Mouse (Mus musculus): ENCODE results near the gene Polr1a. TPM values are rescaled to one million over a fixed set of nuclear protein-coding genes. Genes with fewer than 3 reads are reported as not detected.

Gene Polr1a
- polyA plus RNA-seq, 1 experiment from 2014 or later, result 18.8 TPM

- peaks cover 45% of the 10 kb centered on the region for H3K36me3 ChIP-seq
- 0 out of 2 replicates have a peak, but pooled peaks have one; percentile 30 for ATAC-seq (ENCODE audit: low read depth)
- H3K27ac ChIP-seq, result no peak overlapping the region
- no peak overlapping the region for H3K4me3 ChIP-seq (replicated peaks)
- no peaks in the 10 kb centered on the region for H3K27me3 ChIP-seq
- DNase-seq, result no peak
- 43% methylated on average over 4 of the region's 4 CpGs for WGBS (ENCODE audit: insufficient replicate concordance)
- no peaks in the 10 kb centered on the region for H3K9me3 ChIP-seq (replicated peaks)
- no peak overlapping the region for H3K4me2 ChIP-seq
- peaks cover 19% of the 10 kb centered on the region for H3K4me1 ChIP-seq (replicated peaks)
- H3K9ac ChIP-seq, result no peak overlapping the region
Observed at GRCm38 (mm10) chr6:71981450-71981849, 72.6 kb downstream of the Polr1a start.

- H3K9me3 ChIP-seq (replicated peaks), result no peaks in the 10 kb centered on the region
- no peak overlapping the region for H3K27ac ChIP-seq
- H3K36me3 ChIP-seq, result no peaks in the 10 kb centered on the region; the same call in 1 of the 2 replicates
- H3K27me3 ChIP-seq, result no peaks in the 10 kb centered on the region
- DNase-seq, result no peak
- 62% methylated on average over 4 of the region's 4 CpGs for WGBS (ENCODE audit: insufficient replicate concordance)
- no peak for ATAC-seq (ENCODE audit: low read depth)
- no peak overlapping the region for H3K4me3 ChIP-seq (replicated peaks)
- no peak overlapping the region for H3K9ac ChIP-seq
- no peak overlapping the region for H3K4me2 ChIP-seq
- peaks cover 19% of the 10 kb centered on the region for H3K4me1 ChIP-seq (replicated peaks)
Observed at GRCm38 (mm10) chr6:71985984-71986383, 77.1 kb downstream of the Polr1a start.

- Histone ChIP-seq H3K9ac (no peak overlapping the region), H3K9me3 (replicated peaks) (no peaks in the 10 kb centered on the region), H3K27me3 (no peaks in the 10 kb centered on the region), H3K36me3 (no peaks in the 10 kb centered on the region), H3K4me3 (replicated peaks) (no peak overlapping the region), H3K4me2 (no peak overlapping the region), H3K4me1 (replicated peaks) (peaks cover 22% of the 10 kb centered on the region), H3K27ac (no peak overlapping the region)
- WGBS (ENCODE audit: insufficient replicate concordance), result 65% methylated on average over 7 of the region's 7 CpGs
- no peak for ATAC-seq (ENCODE audit: low read depth)
- DNase-seq, result no peak
Observed at GRCm38 (mm10) chr6:71987546-71988248, 78.8 kb downstream of the Polr1a start.

- no peak for DNase-seq
- WGBS (ENCODE audit: insufficient replicate concordance), result 41% methylated on average over 8 of the region's 8 CpGs
- no peaks in the 10 kb centered on the region for H3K27me3 ChIP-seq
- H3K4me1 ChIP-seq (replicated peaks), result peaks cover 22% of the 10 kb centered on the region
- no peak for ATAC-seq (ENCODE audit: low read depth)
- no peak overlapping the region for H3K27ac ChIP-seq
- H3K4me2 ChIP-seq, result no peak overlapping the region
- no peak overlapping the region for H3K4me3 ChIP-seq (replicated peaks)
- H3K9ac ChIP-seq, result no peak overlapping the region
- no peaks in the 10 kb centered on the region for H3K9me3 ChIP-seq (replicated peaks)
- no peaks in the 10 kb centered on the region for H3K36me3 ChIP-seq
Observed at GRCm38 (mm10) chr6:71989647-71990351, 80.9 kb downstream of the Polr1a start.

- ATAC-seq (ENCODE audit: low read depth), result no peak
Observed at GRCm38 (mm10) chr6:71990371-71990837, 81.6 kb downstream of the Polr1a start.

GRCm38 (mm10) chr6:71991190-71991932, 82.5 kb downstream of the Polr1a start:
- Histone ChIP-seq H3K9me3 (replicated peaks) (no peaks in the 10 kb centered on the region), H3K36me3 (no peaks in the 10 kb centered on the region), H3K4me3 (replicated peaks) (no peak overlapping the region), H3K4me1 (replicated peaks) (peaks cover 22% of the 10 kb centered on the region), H3K4me2 (no peak overlapping the region), H3K27me3 (no peaks in the 10 kb centered on the region), H3K27ac (no peak overlapping the region), H3K9ac (no peak overlapping the region)
- no peak for ATAC-seq (ENCODE audit: low read depth)
- DNase-seq, result no peak
- 70% methylated on average over 8 of the region's 8 CpGs for WGBS (ENCODE audit: insufficient replicate concordance)

More at GRCm38 (mm10) chr6:71990371-71990837, 81.6 kb downstream of the Polr1a start:
- WGBS (ENCODE audit: insufficient replicate concordance), result 56% methylated on average over 8 of the region's 8 CpGs
- no peak overlapping the region for H3K4me3 ChIP-seq (replicated peaks)
- H3K4me1 ChIP-seq (replicated peaks), result peaks cover 22% of the 10 kb centered on the region
- H3K9me3 ChIP-seq (replicated peaks), result no peaks in the 10 kb centered on the region
- H3K27me3 ChIP-seq, result no peaks in the 10 kb centered on the region
- no peaks in the 10 kb centered on the region for H3K36me3 ChIP-seq
- H3K4me2 ChIP-seq, result no peak overlapping the region
- no peak overlapping the region for H3K27ac ChIP-seq
- no peak for DNase-seq
- no peak overlapping the region for H3K9ac ChIP-seq

- Histone ChIP-seq H3K4me1 (replicated peaks) (peaks cover 22% of the 10 kb centered on the region), H3K36me3 (no peaks in the 10 kb centered on the region), H3K27ac (no peak overlapping the region), H3K4me2 (no peak overlapping the region), H3K27me3 (no peaks in the 10 kb centered on the region), H3K9ac (no peak overlapping the region), H3K9me3 (replicated peaks) (no peaks in the 10 kb centered on the region), H3K4me3 (replicated peaks) (no peak overlapping the region)
- ATAC-seq (ENCODE audit: low read depth) (no peak), DNase-seq (no peak)
- 56% methylated on average over 2 of the region's 2 CpGs for WGBS (ENCODE audit: insufficient replicate concordance)
Observed at GRCm38 (mm10) chr6:71991933-71992325, 83.1 kb downstream of the Polr1a start.

- H3K9ac ChIP-seq, result no peak overlapping the region
- H3K36me3 ChIP-seq, result no peaks in the 10 kb centered on the region
- H3K4me1 ChIP-seq (replicated peaks), result peaks cover 22% of the 10 kb centered on the region
- H3K4me2 ChIP-seq, result no peak overlapping the region
- DNase-seq (no peak), ATAC-seq (ENCODE audit: low read depth) (no peak)
- WGBS (ENCODE audit: insufficient replicate concordance), result 65% methylated on average over 4 of the region's 4 CpGs
- no peak overlapping the region for H3K27ac ChIP-seq
- no peaks in the 10 kb centered on the region for H3K9me3 ChIP-seq (replicated peaks)
- no peaks in the 10 kb centered on the region for H3K27me3 ChIP-seq
- H3K4me3 ChIP-seq (replicated peaks), result no peak overlapping the region
Observed at GRCm38 (mm10) chr6:71994004-71994403, 85.2 kb downstream of the Polr1a start.

- no peak overlapping the region for H3K9ac ChIP-seq
- ATAC-seq (ENCODE audit: low read depth) (no peak), DNase-seq (no peak)
- no peak overlapping the region for H3K4me2 ChIP-seq
- no peaks in the 10 kb centered on the region for H3K36me3 ChIP-seq
- H3K4me3 ChIP-seq (replicated peaks), result no peak overlapping the region
- peaks cover 13% of the 10 kb centered on the region for H3K4me1 ChIP-seq (replicated peaks)
- no peaks in the 10 kb centered on the region for H3K9me3 ChIP-seq (replicated peaks)
- H3K27me3 ChIP-seq, result peaks cover 2% of the 10 kb centered on the region; the same call in 1 of the 2 replicates
- no peak overlapping the region for H3K27ac ChIP-seq
- 68% methylated on average over 3 of the region's 3 CpGs for WGBS (ENCODE audit: insufficient replicate concordance)
Observed at GRCm38 (mm10) chr6:71995081-71995480, 86.2 kb downstream of the Polr1a start.

GRCm38 (mm10) chr6:71997215-71997614, 88.4 kb downstream of the Polr1a start:
- no peak overlapping the region for H3K4me3 ChIP-seq (replicated peaks)
- peaks cover 2% of the 10 kb centered on the region; the same call in 1 of the 2 replicates for H3K27me3 ChIP-seq
- H3K9me3 ChIP-seq (replicated peaks), result no peaks in the 10 kb centered on the region
- no peak for ATAC-seq (ENCODE audit: low read depth)
- no peak for DNase-seq
- WGBS (ENCODE audit: insufficient replicate concordance), result 55% methylated on average over 1 of the region's 1 CpGs
- no peaks in the 10 kb centered on the region for H3K4me1 ChIP-seq (replicated peaks)
- no peak overlapping the region for H3K27ac ChIP-seq
- H3K4me2 ChIP-seq, result no peak overlapping the region
- H3K36me3 ChIP-seq, result no peaks in the 10 kb centered on the region
- no peak overlapping the region for H3K9ac ChIP-seq

GRCm38 (mm10) chr6:71999917-72000512, 91.2 kb downstream of the Polr1a start:
- no peak overlapping the region for H3K9ac ChIP-seq
- H3K36me3 ChIP-seq, result no peaks in the 10 kb centered on the region
- no peak for DNase-seq
- peaks cover 2% of the 10 kb centered on the region; the same call in 1 of the 2 replicates for H3K27me3 ChIP-seq
- H3K9me3 ChIP-seq (replicated peaks), result no peaks in the 10 kb centered on the region
- ATAC-seq (ENCODE audit: low read depth), result no peak
- H3K4me2 ChIP-seq, result no peak overlapping the region
- 65% methylated on average over 11 of the region's 11 CpGs for WGBS (ENCODE audit: insufficient replicate concordance)
- no peak overlapping the region for H3K4me3 ChIP-seq (replicated peaks)
- H3K4me1 ChIP-seq (replicated peaks), result no peaks in the 10 kb centered on the region
- H3K27ac ChIP-seq, result no peak overlapping the region

All from liver, embryonic 13.5 days (tissue).